Mouse (Mus musculus) C2C12 (cell line): ENCODE results near the gene Irf1.

Source experiments
- CTCF ChIP-seq: IDR thresholded peaks from one replicate; pipeline ENCODE4 v1.5.1; 2011; ENCODE audit not compliant: control insufficient read depth, insufficient read depth, insufficient read length
- MAX ChIP-seq: IDR thresholded peaks from one replicate; pipeline ENCODE4 v1.6.1; 2011; ENCODE audit warnings: mild to moderate bottlenecking, control low read depth
- MYOG ChIP-seq: IDR thresholded peaks from one replicate; pipeline ENCODE4 v1.6.1; 2011; ENCODE audit not compliant: control insufficient read depth, insufficient read length; ENCODE audit errors: extremely low read depth

DNA sequence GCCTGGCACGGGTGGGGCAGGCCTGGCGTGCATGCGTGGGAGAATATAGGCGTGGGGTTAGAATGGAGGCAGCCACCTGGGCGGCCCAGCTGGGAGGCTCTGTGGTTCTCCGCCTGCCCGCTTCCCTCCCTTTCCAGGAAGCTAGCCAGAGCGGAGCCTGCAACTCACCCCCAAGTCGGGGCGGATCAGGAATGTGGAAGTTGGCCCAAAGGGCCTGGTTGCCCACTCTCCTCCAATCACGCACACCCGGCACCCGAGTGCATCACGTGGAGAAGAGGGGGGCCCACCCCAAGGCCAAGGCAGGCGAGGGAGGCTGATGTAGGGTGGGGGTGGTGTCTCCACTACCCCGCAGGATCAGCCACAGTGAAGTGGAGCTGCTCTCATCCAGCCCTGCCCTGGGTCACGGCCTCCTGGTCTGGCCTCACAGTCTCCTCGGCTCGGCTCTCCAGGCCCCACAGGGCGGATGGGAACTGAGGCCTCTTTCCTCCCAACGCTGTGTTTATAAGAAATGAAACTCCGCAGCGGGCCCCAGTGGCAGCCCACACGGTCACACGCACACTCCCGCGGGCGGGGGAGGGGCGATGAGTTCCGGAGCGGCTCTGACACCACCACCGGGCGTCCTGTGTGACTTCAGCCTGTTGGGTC, 6.2 kb upstream of the Irf1 start:
- TF ChIP-seq CTCF (no peak), MAX (peak; percentile 28), MYOG (no peak)
